In genomic region chr2:181227122-181227521, GRCm38 (mm10) we compare ENCODE assay signal across 37 mouse cellular contexts. TPM values are rescaled to one million over a fixed set of nuclear protein-coding genes. Genes with fewer than 3 reads are reported as not detected.
"Had no signal": no experiment of that assay in that cellular context is flagged by ENCODE, and none has a peak within 500 bp of the region (broad histone marks: within the 10 kb centered on the region; RNA-seq: fewer than 3 reads in every experiment).

No protein-coding gene starts in this region.

- H3K36me3 ChIP-seq: heart, embryonic 15.5 days; hindbrain, embryonic 13.5 days; hindbrain, embryonic 15.5 days had no signal

- H3K4me3 ChIP-seq: heart, adult 2 months; heart, embryonic 13.5 days; heart, embryonic 15.5 days; hindbrain, embryonic 13.5 days; hindbrain, embryonic 15.5 days; limb, embryonic 13.5 days; limb, embryonic 15.5 days; liver, embryonic 12.5 days had no signal

- H3K4me2 ChIP-seq: heart, embryonic 11.5 days; heart, embryonic 13.5 days; heart, embryonic 15.5 days; hindbrain, embryonic 13.5 days; hindbrain, embryonic 15.5 days; limb, embryonic 13.5 days; limb, embryonic 15.5 days; liver, embryonic 12.5 days had no signal

- DNase-seq: gastrocnemius, postnatal 14 days; gastrocnemius, postnatal 36 days; heart, adult 11 months; heart, adult 2 months; heart, postnatal 14 days; heart, postnatal 36 days; kidney, adult 18-20 months; kidney, adult 8-10 months; kidney, postnatal 10 days; kidney, postnatal 36 days; layer of hippocampus, adult 9-11 months; layer of hippocampus, postnatal 36 days; left cerebral cortex, postnatal 4 days had no signal

- H3K27ac ChIP-seq: heart, embryonic 13.5 days; heart, embryonic 15.5 days; hindbrain, embryonic 13.5 days; hindbrain, embryonic 15.5 days; hindbrain, postnatal 0 days; limb, embryonic 13.5 days; limb, embryonic 15.5 days; liver, embryonic 12.5 days had no signal

- H3K4me1 ChIP-seq: heart, embryonic 13.5 days; heart, embryonic 15.5 days; hindbrain, embryonic 13.5 days; hindbrain, embryonic 15.5 days; limb, embryonic 15.5 days; liver, embryonic 12.5 days had no signal

- H3K27me3 ChIP-seq: heart, embryonic 15.5 days; hindbrain, embryonic 13.5 days; hindbrain, embryonic 15.5 days; limb, embryonic 13.5 days; limb, embryonic 15.5 days had no signal

- H3K9me3 ChIP-seq: heart, embryonic 13.5 days; heart, embryonic 15.5 days; hindbrain, embryonic 13.5 days; hindbrain, embryonic 15.5 days; limb, embryonic 13.5 days; limb, embryonic 15.5 days; liver, embryonic 12.5 days had no signal

- ATAC-seq: hindbrain, postnatal 0 days; liver, embryonic 12.5 days had no signal

- H3K9ac ChIP-seq: heart, embryonic 13.5 days; heart, embryonic 15.5 days; hindbrain, embryonic 13.5 days; hindbrain, embryonic 15.5 days; limb, embryonic 13.5 days; limb, embryonic 15.5 days; liver, embryonic 12.5 days had no signal

RNA-seq across cellular contexts. Expression of gene Fndc11, which starts 7.3 kb away (rescaled TPM):
- total RNA-seq: gastrocnemius, adult 18-20 months; gastrocnemius, adult 8-10 months; gastrocnemius, postnatal 14 days; gastrocnemius, postnatal 36 days; heart, adult 2 months; hematopoietic stem cell, adult 5-6 weeks; layer of hippocampus, adult 8-10 months; layer of hippocampus, postnatal 14 days; layer of hippocampus, postnatal 36 days; left cerebral cortex, adult 18-20 months; left cerebral cortex, adult 8-10 months; left cerebral cortex, postnatal 10 days; left cerebral cortex, postnatal 4 days; liver, adult 2 months had no signal
- polyA plus RNA-seq: heart, postnatal 0 days; hindbrain, embryonic 11.5 days; intestine, embryonic 14.5 days had no signal

RNA-seq across cellular contexts. Expression of gene Srms, which starts 14.1 kb away (rescaled TPM):
- total RNA-seq: hematopoietic stem cell, adult 5-6 weeks had no signal

RNA-seq across cellular contexts. Expression of gene Ptk6, which starts 24.5 kb away (rescaled TPM):
- total RNA-seq: gastrocnemius, adult 18-20 months; gastrocnemius, adult 8-10 months; gastrocnemius, postnatal 14 days; gastrocnemius, postnatal 36 days; heart, postnatal 14 days; hematopoietic stem cell, adult 5-6 weeks; hindbrain, postnatal 0 days; layer of hippocampus, adult 18-20 months; layer of hippocampus, adult 8-10 months; layer of hippocampus, postnatal 14 days; left cerebral cortex, adult 18-20 months; left cerebral cortex, adult 8-10 months; left cerebral cortex, postnatal 10 days; left cerebral cortex, postnatal 4 days had no signal
- polyA plus RNA-seq: heart, adult 2 months; heart, embryonic 11.5 days; heart, postnatal 0 days; hindbrain, embryonic 11.5 days; hindbrain, embryonic 13.5 days; hindbrain, embryonic 15.5 days; hindbrain, postnatal 0 days; intestine, embryonic 14.5 days; kidney, embryonic 14.5 days; kidney, embryonic 16.5 days; limb, embryonic 13.5 days had no signal
